Mouse (Mus musculus): Measurements from ENCODE around the gene Insm1.
A peak's percentile ranks its signal among the peaks of the same experiment; 100 is the strongest.

Insm1 gene

DNA sequence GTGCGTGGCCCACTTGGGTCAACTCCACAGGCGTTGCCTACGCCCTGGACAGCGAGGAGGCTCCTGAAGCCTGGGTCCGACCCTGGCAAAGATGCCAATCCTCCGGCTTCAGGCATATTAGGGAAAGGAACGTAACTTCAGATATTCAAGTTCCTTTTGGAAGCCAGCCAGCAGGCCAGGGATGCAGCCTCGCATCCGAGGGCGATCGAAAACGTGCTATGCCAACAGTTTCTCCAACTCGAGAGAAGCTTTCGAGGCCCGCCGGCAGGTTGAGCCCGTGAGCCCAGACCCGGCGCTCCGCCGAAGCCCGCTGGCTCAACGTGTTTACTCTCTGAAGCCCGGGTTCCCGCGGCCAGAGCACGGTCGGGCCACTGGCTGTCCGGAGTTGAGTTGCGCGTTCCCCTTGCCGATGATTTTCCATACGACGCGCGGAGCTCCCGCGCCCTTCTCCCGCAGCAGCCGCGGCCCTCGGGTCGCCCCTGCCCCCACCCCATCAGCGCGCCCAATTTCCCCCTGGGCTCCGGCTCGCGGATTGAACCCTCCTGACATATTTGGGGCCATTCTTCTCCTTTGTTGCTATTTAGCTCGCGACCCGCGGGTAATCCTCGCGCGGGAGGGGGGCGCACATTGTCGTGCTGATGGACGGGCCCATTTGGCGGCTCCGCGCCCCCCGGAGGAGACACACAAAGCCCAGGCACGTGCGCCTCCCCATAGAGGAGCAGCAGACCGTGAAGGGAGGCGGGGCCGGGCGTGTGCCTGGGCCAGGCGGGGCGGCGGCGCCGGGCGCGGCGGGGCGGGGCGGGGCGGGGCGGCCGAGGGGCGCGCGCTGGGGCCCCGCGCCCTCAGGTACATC lies at the start of gene Insm1:
Insm1 (plus strand) TSS at position 846 of the 853 bp plus-strand sequence.
- peak; percentile 14 to 57 for DNase-seq

DNA sequence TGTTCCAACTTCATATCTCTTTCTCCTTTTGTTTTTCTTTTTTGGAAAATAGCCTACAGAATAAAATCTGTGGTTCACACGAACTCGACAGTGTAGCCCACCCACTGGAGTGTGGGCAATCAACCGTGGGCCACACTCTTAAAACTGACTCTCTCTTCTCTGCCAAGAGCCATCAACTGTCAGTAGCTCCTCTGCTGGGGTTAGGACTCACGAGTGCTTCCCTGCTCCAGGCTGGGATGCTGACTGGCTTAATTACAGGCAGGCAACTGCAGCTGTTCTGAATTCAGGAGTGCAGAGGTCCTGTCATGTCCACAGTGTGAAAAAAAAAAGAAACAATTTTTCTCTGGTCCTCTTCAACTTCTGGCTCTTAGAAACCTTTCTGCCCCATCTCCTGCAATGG lies 49.6 kb upstream of the Insm1 start:
- DNase-seq, result no peak

DNA sequence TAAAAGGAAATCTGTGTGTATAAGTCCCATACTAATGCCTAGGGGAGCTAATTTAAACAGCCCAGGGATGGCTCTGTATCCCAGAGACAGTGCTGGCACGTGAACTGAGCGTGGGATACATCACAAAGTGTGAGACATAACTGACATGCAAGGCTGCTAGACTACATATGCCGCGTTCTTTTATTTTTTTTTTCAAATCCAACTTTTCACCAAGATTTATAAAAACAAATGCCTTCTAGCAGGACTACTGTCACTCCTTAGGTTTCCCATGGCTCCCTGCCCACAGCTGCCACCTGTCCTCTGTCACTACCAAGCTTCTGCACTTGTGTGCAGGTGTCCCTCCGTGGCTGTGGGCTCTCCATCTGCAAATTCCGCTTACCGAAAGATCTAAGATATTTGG lies 47.5 kb upstream of the Insm1 start:
- DNase-seq, result no peak

DNA sequence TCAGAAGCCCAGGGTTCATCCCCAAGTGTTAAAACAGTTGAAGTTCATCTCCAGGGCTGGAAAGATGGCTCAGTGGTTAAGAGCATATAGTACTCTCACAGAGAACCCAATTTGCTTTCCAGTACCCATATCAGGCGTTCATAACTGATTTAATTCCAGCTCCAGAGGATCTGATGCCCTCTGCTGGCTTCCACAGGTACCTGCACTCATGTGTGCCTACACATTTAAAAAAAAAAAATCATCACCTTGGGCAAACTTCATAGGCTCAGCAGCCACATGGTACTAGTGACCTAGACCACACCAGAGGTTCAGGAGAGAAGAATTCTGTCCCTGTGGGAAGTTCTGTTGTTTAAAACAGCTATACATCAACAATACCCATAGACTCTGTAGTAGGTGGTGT lies 43.0 kb upstream of the Insm1 start:
- no peak for DNase-seq

DNA sequence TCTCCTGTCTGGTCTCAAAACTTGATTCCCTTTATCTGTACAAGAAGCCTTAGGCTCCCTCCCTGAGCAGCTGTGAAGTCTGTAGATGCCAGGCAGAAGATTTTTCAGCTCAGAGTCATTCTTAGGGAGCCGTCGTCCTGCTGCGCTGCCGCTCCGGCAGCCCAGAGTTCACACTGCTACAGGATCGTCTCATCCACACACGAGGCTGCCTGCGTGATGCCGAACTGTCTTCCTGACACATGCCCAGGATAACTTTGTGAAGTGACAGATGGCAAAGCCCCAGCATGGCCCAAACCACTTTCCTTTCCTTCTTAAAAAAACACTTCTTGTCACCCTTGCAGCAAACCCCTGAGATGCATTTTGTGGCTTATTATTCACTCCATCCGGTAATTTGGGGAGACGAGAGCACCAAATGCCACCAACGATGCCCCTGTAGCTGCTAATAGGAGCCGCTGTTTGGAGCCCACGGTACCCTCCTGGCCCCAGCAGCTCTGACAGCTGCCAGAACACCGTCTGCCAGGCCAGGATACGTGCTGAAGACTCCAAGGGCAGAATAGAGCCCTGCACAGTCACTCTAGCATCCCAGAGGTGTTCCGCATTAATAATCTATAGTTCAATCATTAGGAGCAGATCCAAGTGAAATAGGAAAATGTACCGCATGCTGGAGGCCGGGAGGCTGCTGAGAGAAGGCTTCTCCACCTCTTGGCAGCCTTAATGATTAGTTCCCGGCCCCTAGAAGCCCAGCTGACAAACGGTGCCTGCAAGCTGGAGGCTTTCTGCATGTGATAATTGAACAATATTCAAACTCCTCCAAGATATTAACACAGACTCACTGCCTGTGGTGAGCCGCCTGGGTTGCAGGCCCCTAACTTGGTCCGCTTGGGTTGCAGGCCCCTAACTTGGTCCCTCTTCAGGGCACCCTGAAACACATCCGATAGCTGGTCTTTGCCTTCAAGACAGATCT lies 37.6 kb upstream of the Insm1 start:
- no peak for DNase-seq

DNA sequence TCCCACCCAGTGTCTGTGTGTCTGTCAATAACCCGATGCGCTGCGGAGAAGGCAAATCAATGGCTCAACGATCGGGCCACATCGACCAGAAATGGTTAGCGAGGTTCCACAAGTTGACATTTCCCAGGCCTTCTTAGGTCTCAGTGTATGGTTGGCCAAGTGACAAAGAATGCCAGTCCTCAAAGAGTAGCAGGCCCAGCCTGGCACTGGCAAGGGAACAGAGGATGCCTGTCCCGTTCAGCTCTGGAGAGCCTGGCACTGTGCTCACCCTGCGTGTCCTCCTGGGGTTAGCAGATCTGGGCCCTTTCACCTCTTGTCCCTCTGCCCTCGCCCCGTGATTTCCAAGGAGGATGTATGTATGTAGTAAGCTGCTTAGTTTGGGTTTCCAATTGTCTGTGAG lies 25.6 kb upstream of the Insm1 start:
- no peak for DNase-seq

DNA sequence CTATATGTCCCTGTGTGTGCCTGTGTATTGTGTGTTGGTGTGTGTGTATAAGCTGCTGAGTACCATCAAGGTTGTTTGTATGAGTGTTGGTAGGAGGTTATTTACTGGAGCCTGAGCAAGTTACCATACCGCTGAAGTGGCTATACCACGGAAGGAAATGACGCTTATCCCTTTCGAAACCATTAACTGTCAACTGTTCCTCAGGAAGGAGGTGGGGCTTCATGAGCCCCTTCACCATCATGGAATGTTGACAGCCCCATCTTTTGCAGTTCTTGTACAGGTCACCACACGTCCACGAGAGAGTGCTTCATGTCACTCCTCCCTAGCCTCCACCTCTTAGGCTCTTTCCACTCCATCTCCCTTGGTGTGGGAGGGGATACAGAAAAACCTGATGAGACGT lies 23.8 kb upstream of the Insm1 start:
- no peak for DNase-seq

DNA sequence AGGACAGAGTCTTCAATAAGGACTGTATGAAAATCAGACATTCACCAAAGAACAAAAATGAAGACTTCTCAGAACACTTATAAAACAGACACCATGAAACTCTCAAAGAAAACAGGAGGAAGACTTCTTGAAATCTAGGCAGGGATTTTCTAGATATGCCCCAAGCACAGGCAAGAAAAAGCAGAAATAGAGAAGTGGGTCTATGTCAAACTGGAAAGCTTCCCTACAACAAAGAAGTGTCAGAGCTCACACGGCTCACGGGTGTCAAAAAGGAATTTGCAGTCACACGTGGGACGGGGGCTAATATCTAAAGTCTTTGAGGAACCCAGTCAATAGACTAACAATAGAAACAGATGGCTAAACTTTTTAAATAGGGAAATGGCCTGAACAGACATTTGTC lies 10.8 kb upstream of the Insm1 start:
- no peak for DNase-seq

DNA sequence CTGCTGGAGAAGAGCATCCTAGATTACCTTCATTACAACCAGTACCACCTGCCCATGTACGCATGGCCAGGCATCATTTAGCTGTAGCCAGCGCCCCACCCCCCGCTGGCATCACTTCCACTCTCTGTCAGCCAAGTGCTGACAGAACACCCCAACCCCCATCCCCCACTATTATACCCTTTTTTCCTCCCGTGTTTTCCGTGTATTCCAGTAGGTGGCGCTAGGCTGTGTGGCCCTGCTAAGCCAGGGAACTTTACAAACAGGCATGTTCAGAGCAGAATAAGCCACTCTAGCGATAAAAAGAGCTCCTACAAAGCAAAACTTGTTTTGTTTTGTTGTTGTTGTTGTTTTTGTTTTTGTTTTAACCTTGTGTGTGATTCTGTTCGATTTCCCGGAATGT lies 7.0 kb upstream of the Insm1 start:
- DNase-seq, result peak; percentile 30 to 45

DNA sequence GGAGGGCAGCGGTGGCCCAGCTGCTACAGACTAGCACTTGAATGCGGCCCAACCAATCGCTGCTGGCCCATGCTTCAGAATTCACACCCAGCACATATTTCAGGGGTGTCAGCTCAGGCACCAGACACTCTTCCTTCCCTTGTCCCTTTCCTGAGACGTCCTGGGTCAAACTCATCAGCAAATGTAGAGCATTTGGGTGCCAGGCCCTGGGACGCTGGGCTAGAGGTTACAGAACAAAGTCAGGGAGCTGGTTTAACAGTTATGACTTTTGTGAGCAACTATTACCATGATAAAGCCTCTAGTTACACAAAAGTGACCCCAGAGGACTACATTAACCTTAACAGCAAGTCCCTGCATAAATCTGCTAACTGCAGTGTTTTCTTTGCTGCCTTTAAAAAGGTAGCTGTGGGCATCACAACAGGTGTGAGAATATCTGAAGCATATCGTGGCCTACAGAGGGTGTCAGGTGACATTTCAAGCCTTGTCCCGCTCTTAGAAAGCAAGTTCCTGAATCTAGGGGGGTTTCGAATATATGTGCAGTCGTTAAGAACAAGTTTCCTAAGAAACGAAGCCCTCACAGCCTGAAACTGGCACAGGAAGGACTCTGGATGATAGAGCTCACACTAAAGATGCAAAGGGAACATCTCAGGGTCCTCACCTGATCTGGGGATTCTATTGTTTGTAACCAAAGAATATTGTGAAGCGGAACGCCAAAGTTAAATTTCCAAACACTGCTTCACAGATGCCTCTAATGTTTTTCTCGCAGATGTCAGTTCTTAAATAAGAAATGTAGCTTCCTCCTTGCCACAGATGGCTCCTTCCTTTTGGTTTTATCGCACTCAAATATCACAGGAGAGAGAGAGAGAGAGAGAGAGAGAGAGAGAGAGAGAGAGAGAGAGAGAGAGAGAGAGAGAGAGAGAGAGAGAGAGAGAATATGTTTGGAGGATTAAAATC lies 5.3 kb upstream of the Insm1 start:
- DNase-seq, result no peak

DNA sequence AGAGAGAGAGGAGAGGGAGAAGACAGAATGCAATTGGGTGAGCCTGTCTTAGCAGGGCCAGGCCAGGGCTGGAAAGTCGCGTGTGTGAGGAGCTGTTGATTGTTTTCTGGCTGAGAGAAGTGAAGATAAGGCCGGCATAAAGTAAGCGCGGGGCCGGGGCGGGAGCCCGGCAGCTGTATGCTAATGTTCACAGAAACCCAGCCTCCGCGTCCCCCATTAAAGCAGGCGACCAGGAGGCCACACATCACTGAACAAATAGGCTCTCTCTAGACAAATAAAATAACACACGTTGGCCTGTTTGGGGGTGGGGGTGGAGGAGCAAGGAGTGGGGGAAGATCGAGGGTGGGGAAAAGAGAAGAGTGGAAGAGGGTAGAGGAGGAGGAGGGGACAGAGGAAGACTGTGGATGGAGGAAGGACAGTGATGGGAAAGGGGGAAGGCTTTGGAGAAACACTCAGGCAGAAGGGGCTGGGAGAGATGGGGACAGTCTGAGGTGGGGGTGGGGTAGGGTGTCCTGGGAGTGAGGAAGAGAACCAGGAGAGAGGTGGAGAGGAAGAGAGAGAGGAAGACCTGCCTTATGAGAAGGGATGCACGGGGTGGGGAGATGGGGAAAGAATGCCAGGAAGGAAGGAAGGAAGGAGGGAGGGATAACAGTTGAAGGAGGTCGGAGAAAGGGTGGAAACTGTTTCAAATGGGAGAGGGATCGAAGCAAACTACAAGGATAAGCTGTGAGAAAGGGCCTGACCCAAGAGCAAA lies 4.3 kb upstream of the Insm1 start:
- DNase-seq, result no peak

DNA sequence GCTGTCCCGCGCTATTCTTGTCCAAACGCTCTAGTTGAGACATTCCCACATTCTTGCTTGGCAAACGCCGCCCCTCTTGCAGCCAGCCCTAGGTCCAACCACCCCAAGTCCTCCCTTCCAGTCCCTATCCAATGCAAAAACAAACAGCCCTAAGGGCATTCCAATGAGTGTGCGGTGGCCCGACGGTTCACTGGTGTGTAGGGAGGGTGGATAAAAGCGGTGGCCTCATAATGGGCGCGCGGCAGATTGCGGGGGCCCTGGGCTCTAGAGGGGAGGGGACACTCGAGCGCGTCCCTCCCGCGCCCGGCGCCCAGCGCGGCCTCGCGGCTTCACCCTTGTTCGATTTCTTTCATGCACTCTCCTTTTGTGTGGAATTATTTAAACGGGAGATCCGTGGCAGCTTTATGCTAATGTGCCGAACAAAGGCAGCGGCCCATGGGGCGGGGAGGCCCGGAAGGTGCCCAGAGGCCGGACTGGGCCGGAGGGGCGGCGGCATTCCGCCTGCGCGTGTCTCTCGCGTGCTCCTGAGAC lies 3.5 kb upstream of the Insm1 start:
- DNase-seq, result peak in 1 of 2 experiments; percentile 13

DNA sequence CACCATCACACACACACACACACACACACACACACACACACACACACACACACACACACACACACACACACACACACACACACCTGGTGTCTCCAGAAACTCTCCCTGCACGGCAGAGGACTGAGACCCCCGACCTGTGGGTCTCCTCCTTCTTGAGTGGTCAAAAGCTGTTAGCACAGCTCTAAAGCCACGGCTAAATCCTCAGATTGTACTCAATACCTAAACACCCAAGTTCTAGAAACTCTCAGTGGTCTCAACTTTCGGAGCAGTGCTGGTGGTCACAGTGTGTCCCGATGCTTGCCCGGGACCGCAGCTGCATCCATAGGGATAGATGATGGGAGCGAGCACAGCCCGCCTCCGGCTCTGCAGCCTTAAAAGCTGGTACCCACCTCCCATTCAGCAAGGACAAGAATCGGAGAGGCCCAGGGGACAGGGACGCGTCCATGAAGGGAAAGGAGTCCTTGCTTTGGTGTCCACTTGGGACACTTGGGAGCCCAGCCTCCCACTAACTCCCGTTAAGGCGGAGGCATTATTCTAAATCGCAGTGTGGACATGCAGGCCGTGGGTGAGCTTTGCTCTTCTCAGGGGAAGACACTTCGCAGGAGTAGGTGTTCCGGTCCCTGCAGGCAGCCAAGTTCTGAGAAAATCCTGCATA lies 2.7 kb upstream of the Insm1 start:
- peak in 1 of 2 experiments; percentile 5 for DNase-seq

DNA sequence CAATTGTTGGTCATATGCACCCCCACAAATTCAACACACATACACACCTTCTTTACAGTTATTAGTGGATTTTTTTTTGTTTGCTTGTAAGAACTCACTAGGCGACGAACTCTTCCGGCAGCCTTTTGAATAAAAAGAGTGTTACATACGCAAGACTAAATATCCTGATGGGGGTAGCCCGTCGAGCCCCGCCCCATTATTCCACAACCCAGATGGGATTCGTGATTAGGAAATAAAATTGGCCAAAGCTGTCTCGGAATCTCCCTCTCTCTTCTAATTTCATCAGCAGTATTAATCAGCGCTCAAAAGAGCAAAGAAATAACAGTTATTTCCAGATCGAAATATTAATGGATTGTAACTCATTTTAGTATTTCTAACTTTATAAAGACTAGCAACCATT lies 1.9 kb upstream of the Insm1 start:
- no peak for DNase-seq

DNA sequence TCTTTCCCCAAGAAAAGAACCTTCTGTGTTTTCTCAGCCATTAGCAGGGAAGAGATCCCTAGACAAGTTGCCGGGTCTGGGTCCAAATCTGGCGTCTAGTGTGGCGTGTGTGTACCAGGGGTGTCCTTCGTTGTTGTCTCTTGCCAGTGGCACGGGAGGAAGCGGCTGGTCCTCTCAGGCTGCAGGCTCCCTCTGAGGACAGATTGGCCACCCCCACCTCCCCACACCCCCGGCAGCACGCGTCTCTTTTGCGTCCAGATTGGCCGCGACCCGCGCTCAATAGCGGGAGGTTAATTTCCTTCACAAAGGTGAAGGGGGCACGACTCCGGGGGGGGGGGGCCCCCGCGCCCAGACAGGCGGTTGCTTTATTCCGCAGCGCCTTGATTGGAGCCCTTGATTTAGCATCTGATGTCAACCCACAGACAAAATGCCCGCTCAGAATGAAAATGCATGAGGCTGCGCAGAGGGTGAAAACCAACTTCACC lies 1.1 kb upstream of the Insm1 start:
- peak in 1 of 2 experiments; percentile 8 for DNase-seq

DNA sequence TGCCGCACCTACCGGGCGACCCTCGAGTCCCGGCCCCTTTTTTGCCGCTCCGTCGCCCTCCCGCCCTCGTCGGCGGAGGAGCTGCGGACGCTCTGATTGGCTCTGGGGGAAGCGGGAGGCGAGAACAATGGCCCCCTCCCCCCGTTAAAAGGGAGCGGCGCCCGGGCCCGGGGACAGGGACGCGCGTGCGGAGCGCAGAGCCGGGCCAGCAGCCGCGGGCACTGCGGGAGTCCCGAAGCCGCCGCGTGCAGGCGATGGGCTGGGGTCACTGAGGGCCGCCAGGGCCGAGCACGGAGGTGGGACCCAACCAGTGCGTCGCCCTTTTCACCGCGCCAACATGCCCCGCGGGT lies 183 bp downstream of the Insm1 start:
- DNase-seq, result no peak

DNA sequence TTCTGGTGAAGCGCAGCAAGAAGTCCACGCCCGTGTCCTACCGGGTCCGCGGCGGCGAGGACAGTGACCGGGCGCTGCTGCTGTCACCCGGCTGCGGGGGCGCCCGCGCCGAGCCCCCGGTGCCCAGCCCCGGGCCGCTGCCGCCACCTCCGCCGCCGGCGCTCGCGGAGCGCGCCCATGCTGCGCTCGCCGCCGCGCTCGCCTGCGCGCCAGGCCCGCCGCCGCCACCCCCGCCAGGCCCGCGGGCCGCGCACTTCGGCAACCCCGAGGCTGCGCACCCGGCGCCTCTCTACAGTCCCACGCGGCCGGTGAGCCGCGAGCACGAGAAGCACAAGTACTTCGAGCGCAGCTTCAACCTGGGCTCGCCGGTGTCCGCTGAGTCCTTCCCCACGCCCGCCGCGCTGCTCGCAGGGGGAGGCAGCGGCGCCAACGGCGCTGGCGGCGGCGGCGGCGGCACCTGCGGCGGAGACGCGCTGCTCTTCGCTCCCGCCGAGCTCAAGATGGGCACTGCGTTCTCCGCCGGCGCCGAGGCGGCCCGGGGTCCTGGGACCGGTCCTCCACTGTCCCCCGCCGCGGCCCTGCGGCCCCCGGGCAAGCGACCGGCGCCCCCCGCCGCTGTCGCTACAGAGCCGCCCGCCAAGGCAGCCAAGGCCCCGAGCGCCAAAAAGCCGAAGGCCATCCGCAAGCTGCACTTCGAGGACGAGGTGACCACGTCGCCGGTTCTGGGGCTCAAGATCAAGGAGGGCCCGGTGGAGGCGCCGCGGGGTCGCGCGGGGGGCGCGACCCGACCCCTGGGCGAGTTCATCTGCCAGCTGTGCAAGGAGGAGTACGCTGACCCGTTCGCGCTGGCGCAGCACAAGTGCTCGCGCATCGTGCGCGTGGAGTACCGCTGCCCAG lies 806 bp downstream of the Insm1 start:
- peak in 1 of 2 experiments; percentile 25 for DNase-seq

DNA sequence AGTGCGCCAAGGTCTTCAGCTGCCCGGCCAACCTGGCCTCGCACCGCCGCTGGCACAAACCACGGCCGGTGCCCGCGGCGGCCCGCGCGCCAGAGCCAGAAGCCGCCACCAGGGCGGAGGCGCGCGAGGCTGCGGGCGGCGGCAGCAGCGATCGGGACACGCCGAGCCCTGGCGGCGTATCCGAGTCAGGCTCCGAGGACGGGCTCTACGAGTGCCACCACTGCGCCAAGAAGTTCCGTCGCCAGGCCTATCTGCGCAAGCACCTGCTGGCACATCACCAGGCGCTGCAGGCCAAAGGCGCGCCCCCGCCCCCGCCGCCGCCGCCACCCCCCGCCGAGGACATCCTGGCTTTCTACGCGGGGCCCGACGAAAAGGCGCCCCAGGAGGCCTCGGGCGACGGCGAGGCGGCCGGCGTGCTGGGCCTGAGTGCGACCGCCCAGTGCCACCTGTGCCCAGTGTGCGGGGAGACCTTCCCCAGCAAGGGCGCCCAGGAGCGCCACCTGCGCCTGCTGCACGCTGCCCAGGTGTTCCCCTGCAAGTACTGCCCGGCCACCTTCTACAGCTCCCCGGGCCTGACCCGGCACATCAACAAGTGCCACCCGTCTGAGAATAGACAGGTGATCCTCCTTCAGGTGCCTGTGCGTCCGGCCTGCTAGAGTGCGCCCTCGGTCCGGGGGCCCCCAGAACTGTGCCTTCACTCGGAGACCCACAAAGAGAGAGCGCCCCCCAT lies 1.6 kb downstream of the Insm1 start:
- DNase-seq, result peak in 1 of 2 experiments; percentile 19

DNA sequence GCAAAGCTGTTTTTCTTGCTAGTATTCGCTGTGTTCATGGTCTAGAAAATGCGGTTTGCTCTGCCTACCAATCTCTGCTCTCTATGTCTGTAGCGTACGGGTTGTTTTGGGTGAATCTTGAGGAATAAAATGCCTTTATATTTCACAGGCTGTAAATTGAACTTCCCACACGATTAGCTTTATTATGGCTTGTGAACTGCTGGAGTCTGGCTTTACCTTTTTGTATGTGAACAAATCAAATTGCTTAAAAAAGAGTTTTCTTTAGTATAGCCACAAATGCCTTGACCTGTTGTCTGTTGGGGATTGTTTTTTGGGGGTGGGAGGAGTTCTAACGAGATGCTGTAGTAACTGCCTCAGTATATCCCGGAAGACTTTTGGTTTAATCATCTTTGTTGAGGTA lies 2.4 kb downstream of the Insm1 start:
- no peak for DNase-seq
